Comparison of ENCODE assay signal across 8 mouse cellular contexts in genomic region chr5:4756001-4756681, GRCm38 (mm10). TPM values are rescaled to one million over a fixed set of nuclear protein-coding genes. Genes with fewer than 3 reads are reported as not detected.
DNase-seq lines count a peak whose midpoint lies in the region; ATAC-seq and TF ChIP-seq lines count a peak whose summit lies in the region.

No protein-coding gene starts in this region.

- no peaks in the 10 kb centered on the region for H3K9me3 ChIP-seq in embryonic facial prominence, embryonic 15.5 days (replicated peaks)
- no peaks in the 10 kb centered on the region for H3K9me3 ChIP-seq in lung, postnatal 0 days (ENCODE audit: low read length)

- no peak for TF ChIP-seq EP300 in lung, postnatal 0 days (IDR thresholded peaks at IDR 0.05)

- DNase-seq in ovary, postnatal 14 days (ENCODE audit: low spot score) = peak; percentile 19
- no peak for DNase-seq in ovary, postnatal 36 days (ENCODE audit: low spot score)
- DNase-seq in heart, postnatal 10 days = peak; percentile 40 to 45
- peak; percentile 60 to 72 for DNase-seq in kidney, postnatal 4 days
- DNase-seq in lung, postnatal 0 days (ENCODE audit: low spot score) = peak; percentile 36
- DNase-seq in right cerebral cortex, postnatal 25 days = peak; percentile 35
- no peak for DNase-seq in thymus, postnatal 0 days (ENCODE audit: low spot score)

- peak overlapping the region; percentile 97; the same call in 1 of the 2 replicates for H3K27ac ChIP-seq in embryonic facial prominence, embryonic 15.5 days (replicated peaks)
- H3K27ac ChIP-seq in lung, postnatal 0 days (ENCODE audit: low read length) = 0 out of 2 replicates have a peak overlapping the region, but pooled peaks have one; percentile 95

- peak overlapping the region; percentile 76 for H3K9ac ChIP-seq in embryonic facial prominence, embryonic 15.5 days
- H3K9ac ChIP-seq in lung, postnatal 0 days (replicated peaks; ENCODE audit: low read depth) = peak overlapping the region; percentile 83

- 2% methylated on average over 43 of the region's 43 CpGs for WGBS in embryonic facial prominence, embryonic 15.5 days
- 3% methylated on average over 43 of the region's 43 CpGs for WGBS in lung, postnatal 0 days

- no peaks in the 10 kb centered on the region for H3K27me3 ChIP-seq in embryonic facial prominence, embryonic 15.5 days
- no peaks in the 10 kb centered on the region for H3K27me3 ChIP-seq in lung, postnatal 0 days (replicated peaks; ENCODE audit: insufficient read depth, low read length)

- no peaks in the 10 kb centered on the region for H3K36me3 ChIP-seq in embryonic facial prominence, embryonic 15.5 days
- no peaks in the 10 kb centered on the region for H3K36me3 ChIP-seq in lung, postnatal 0 days (ENCODE audit: insufficient read depth, low read length)

- peaks cover 22% of the 10 kb centered on the region for H3K4me1 ChIP-seq in embryonic facial prominence, embryonic 15.5 days
- 0 out of 2 replicates have a peak, but pooled peaks cover 8% of the 10 kb centered on the region for H3K4me1 ChIP-seq in lung, postnatal 0 days (ENCODE audit: insufficient read depth, low read depth, low read length)

- H3K4me3 ChIP-seq in embryonic facial prominence, embryonic 15.5 days (replicated peaks) = peak overlapping the region; percentile 78
- H3K4me3 ChIP-seq in lung, postnatal 0 days (ENCODE audit: low read depth, low read length) = peak overlapping the region; percentile 93

- peak; percentile 37 for TF ChIP-seq CTCF in lung, postnatal 0 days (IDR thresholded peaks at IDR 0.05)

- intact Hi-C loops in heart, postnatal 10 days (cut with DNase I) = loop anchor here (2.0 to 10.0 kb wide), 3 partner anchors 156 to 493 kb away; no protein-coding TSS in a partner anchor

- ATAC-seq in embryonic facial prominence, embryonic 15.5 days (ENCODE audit: insufficient number of reproducible peaks, low FRiP score, low TSS enrichment, low read depth) = no peak
- no peak for ATAC-seq in lung, postnatal 0 days

- H3K4me2 ChIP-seq in embryonic facial prominence, embryonic 15.5 days (replicated peaks) = peak overlapping the region; percentile 94
- H3K4me2 ChIP-seq in lung, postnatal 0 days (replicated peaks; ENCODE audit: low read depth, low read length) = peak overlapping the region; percentile 94

RNA-seq across cellular contexts. Expression of gene Fzd1, which starts 1.7 kb away (rescaled TPM):
- polyA plus RNA-seq in embryonic facial prominence, embryonic 15.5 days (2015; fragmentation: Nextera tagmentation; extraction: Ambion mirVana) = 25.9 and 26.7 TPM in 2 replicates
- total RNA-seq in heart, postnatal 10 days (2021) = 10 to 100 TPM; 17.0 to 26.1 TPM
- 18.3 and 23.3 TPM in 2 replicates for polyA plus RNA-seq in lung, postnatal 0 days (2015; fragmentation: Nextera tagmentation; extraction: Ambion mirVana)
- 1.9 TPM in 2 replicates for polyA plus RNA-seq in thymus, postnatal 0 days (2015; fragmentation: Nextera tagmentation; extraction: Ambion mirVana)

Comparison
In these comparisons a context has a peak if more than half of its experiments do, and no peak if none do; other contexts are left out.
1. DNase-seq: peak in ovary, postnatal 14 days (single experiment), heart, postnatal 10 days (2 of 2), kidney, postnatal 4 days (2 of 2), lung, postnatal 0 days (single experiment) and right cerebral cortex, postnatal 25 days (single experiment); none in ovary, postnatal 36 days (single experiment) and thymus, postnatal 0 days (single experiment).